Mouse (Mus musculus) midbrain, postnatal 0 days (tissue): ENCODE data around the gene Trpc4ap. TPM values are rescaled to one million over a fixed set of nuclear protein-coding genes. Genes with fewer than 3 reads are reported as not detected.

Source experiments
- ATAC-seq: fragments of 200-750 bp; cut with Nextera tagmentation; 2 replicates; pipeline ENCODE4 v1.8.0; 2017; ENCODE audit warnings: moderate number of reproducible peaks, mild to moderate bottlenecking, moderate TSS enrichment, moderate library complexity; ENCODE audit not compliant: low FRiP score
- DNase-seq: peaks from one replicate; pipeline ENCODE4 v3.0.0-alpha.2; 2015; ENCODE audit warnings: low spot score
- H3K27ac ChIP-seq: fragments of 300-500 bp; sonication (generic); 2 replicates; pipeline ENCODE4 v1.5.1; 2014; ENCODE audit warnings: low read depth, mild to moderate bottlenecking, low read length, mixed read lengths
- H3K27me3 ChIP-seq: fragments of 300-500 bp; sonication (generic); 2 replicates; pipeline ENCODE4 v1.6.1; 2014; ENCODE audit warnings: low read length, control low read depth, mixed read lengths; ENCODE audit not compliant: insufficient read depth
- H3K36me3 ChIP-seq: fragments of 300-500 bp; sonication (generic); 2 replicates; pipeline ENCODE4 v1.6.1; 2014; ENCODE audit warnings: low read length, control low read depth, mixed read lengths; ENCODE audit not compliant: insufficient read depth
- H3K4me1 ChIP-seq: fragments of 300-500 bp; sonication (generic); 2 replicates; pipeline ENCODE4 v1.6.1; 2014; ENCODE audit warnings: mild to moderate bottlenecking, control low read depth, antibody characterized with exemption, low read length, mixed read lengths; ENCODE audit not compliant: insufficient read depth
- H3K4me2 ChIP-seq: fragments of 300-500 bp; sonication (generic); 2 replicates; pipeline ENCODE4 v1.6.1; 2014; ENCODE audit warnings: low read depth, mild to moderate bottlenecking, low read length, mixed read lengths; ENCODE audit not compliant: poor library complexity, severe bottlenecking
- H3K4me3 ChIP-seq: fragments of 300-500 bp; sonication (generic); 2 replicates; pipeline ENCODE4 v1.5.1; 2014; ENCODE audit warnings: low read depth, mild to moderate bottlenecking, low read length, moderate library complexity
- H3K9ac ChIP-seq: fragments of 300-500 bp; sonication (generic); replicated peaks from 2 replicates; pipeline ENCODE4 v1.6.1; 2014; ENCODE audit warnings: mild to moderate bottlenecking, low read length, moderate library complexity, mixed read lengths; ENCODE audit not compliant: poor library complexity, severe bottlenecking
- H3K9me3 ChIP-seq: fragments of 300-500 bp; sonication (generic); 2 replicates; pipeline ENCODE4 v1.6.1; 2016; ENCODE audit warnings: low read length, control low read depth
- CTCF ChIP-seq: IDR thresholded peaks from 2 replicates; pipeline ENCODE4 v1.5.1; 2016; ENCODE audit warnings: antibody characterized with exemption, mild to moderate bottlenecking
- WGBS: fragments of 180-500 bp; shearing (Covaris S2); extraction: QIAGEN DNeasy Blood & Tissue Kit; methylation state at CpG from one replicate; pipeline ENCODE4 v1.1.7; 2014; 5-methylcytosine and 5-hydroxymethylcytosine counted together
- polyA plus RNA-seq: library from polyadenylated mRNA; unstranded; fragments of >200 nt; fragmentation: Nextera tagmentation; extraction: Ambion mirVana; gene quantifications from 2 replicates; pipeline ENCODE4 v1.2.1, GENCODE M21; 2015
- total RNA-seq: library from RNA; depleted of rRNA; stranded (reverse); fragments of >200 nt; gene quantifications from 2 replicates; pipeline ENCODE4 v1.2.3, GENCODE M21; 2014

The Trpc4ap gene
- total and polyA plus RNA-seq, 2 experiments from 2014 or later: 122 to 155 TPM

DNA sequence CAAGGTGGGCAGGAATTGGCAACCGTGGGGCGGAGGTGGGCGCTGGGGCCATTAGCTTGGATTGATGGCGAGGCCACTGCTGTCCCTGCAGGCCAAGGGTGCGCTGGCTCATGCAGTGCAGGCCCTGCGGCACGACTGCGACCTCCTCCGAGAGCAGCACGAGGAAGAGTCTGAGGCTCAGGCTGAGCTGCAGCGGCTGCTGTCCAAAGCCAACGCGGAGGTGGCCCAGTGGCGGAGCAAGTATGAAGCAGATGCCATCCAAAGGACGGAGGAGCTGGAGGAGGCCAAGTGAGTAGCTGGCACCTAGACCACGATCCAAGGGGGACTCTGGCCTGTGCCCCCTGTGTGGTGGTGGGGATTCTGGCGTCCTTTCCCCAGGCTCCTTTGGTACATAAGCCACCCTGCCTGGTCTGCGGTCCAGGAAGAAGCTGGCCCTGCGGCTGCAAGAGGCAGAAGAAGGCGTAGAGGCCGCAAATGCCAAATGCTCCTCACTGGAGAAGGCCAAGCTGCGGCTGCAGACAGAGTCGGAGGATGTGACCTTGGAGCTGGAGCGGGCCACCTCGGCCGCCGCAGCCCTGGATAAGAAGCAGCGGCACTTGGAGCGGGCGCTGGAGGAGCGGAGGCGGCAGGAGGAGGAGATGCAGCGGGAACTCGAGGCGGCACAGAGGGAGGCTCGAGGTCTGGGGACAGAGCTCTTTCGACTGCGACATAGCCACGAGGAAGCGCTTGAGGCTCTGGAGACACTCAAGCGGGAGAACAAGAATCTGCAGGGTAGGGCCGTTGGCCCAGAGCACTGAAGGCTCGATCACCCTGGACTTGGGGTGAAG is 61.4 kb downstream of the Trpc4ap start:
- Histone ChIP-seq H3K9ac (no peak overlapping the region), H3K9me3 (no peaks in the 10 kb centered on the region), H3K4me2 (no peak overlapping the region), H3K4me1 (no peaks in the 10 kb centered on the region; the same call in 1 of the 2 replicates), H3K36me3 (peaks cover 39% of the 10 kb centered on the region), H3K4me3 (no peak overlapping the region), H3K27ac (no peak overlapping the region), H3K27me3 (peaks cover 12% of the 10 kb centered on the region; the same call in 1 of the 2 replicates)
- no peak for TF ChIP-seq CTCF
- no peak for ATAC-seq
- DNase-seq: peak; percentile 6
- 35% methylated on average over 43 of the region's 43 CpGs for WGBS

DNA sequence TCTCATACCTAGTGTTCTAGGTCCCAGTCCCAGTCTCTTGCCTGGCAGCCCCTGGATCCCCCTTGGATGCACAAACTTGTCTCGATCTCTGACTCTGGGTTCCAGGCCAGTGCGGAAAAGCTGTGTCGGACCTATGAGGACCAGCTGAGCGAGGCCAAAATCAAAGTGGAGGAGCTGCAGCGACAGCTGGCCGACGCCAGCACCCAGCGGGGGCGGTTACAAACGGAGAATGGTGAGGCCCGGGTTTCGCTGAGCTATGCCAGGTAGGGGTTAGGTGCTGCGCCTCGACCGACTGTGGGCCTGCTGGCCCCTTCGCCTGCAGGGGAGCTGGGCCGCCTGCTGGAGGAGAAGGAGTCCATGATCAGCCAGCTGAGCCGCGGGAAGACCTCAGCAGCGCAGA is 62.0 kb downstream of the Trpc4ap start:
- no peaks in the 10 kb centered on the region; the same call in 1 of the 2 replicates for H3K4me1 ChIP-seq
- peak; percentile 7; the same call in 1 of the 2 replicates for TF ChIP-seq CTCF
- WGBS: 55% methylated on average over 20 of the region's 20 CpGs
- no peak overlapping the region for H3K4me2 ChIP-seq
- ATAC-seq: no peak
- DNase-seq: no peak
- no peak overlapping the region for H3K27ac ChIP-seq
- no peaks in the 10 kb centered on the region for H3K9me3 ChIP-seq
- H3K4me3 ChIP-seq: no peak overlapping the region
- H3K9ac ChIP-seq: no peak overlapping the region
- peaks cover 32% of the 10 kb centered on the region for H3K36me3 ChIP-seq
- H3K27me3 ChIP-seq: peaks cover 14% of the 10 kb centered on the region; the same call in 1 of the 2 replicates

DNA sequence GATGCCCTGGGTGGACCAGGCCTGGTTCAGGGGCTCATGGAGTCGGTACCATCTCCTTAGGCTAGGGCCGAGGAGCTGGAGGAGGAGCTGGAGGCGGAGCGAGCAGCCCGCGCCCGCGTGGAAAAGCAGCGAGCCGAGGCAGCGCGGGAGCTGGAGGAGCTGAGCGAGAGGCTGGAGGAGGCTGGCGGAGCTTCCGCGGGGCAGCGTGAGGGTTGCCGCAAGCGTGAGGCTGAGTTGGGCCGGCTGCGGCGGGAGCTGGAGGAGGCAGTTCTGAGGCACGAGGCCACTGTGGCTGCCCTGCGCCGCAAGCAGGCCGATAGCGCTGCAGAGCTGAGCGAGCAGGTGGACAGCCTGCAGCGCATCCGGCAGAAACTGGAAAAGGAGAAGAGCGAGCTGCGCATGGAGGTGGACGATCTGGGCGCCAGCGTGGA is 62.9 kb downstream of the Trpc4ap start:
- peaks cover 14% of the 10 kb centered on the region; the same call in 1 of the 2 replicates for H3K27me3 ChIP-seq
- WGBS: 2% methylated on average over 33 of the region's 35 CpGs
- H3K9ac ChIP-seq: peak overlapping the region; percentile 61
- H3K4me1 ChIP-seq: no peaks in the 10 kb centered on the region; the same call in 1 of the 2 replicates
- peak; percentile 68 for DNase-seq
- no peak for TF ChIP-seq CTCF
- peak; percentile 56 for ATAC-seq
- peak overlapping the region; percentile 44 for H3K27ac ChIP-seq
- peaks cover 23% of the 10 kb centered on the region for H3K36me3 ChIP-seq
- no peaks in the 10 kb centered on the region for H3K9me3 ChIP-seq
- peak overlapping the region; percentile 63 for H3K4me2 ChIP-seq
- H3K4me3 ChIP-seq: peak overlapping the region; percentile 34

GRCm38 (mm10) chr2:155628519-155628918 is 63.7 kb downstream of the Trpc4ap start:
- 0 out of 2 replicates have a peak, but pooled peaks cover 14% of the 10 kb centered on the region for H3K27me3 ChIP-seq
- H3K9ac ChIP-seq: peak overlapping the region; percentile 61
- no peaks in the 10 kb centered on the region for H3K9me3 ChIP-seq
- ATAC-seq (no peak), DNase-seq (no peak)
- peaks cover 16% of the 10 kb centered on the region for H3K36me3 ChIP-seq
- no peaks in the 10 kb centered on the region; the same call in 1 of the 2 replicates for H3K4me1 ChIP-seq
- WGBS: 78% methylated on average over 13 of the region's 13 CpGs
- no peak overlapping the region for H3K4me3 ChIP-seq
- H3K27ac ChIP-seq: no peak overlapping the region
- H3K4me2 ChIP-seq: peak overlapping the region; percentile 63; the same call in 1 of the 2 replicates
- no peak for TF ChIP-seq CTCF

- 91% methylated on average over 9 of the region's 9 CpGs for WGBS
- no peak overlapping the region for H3K9ac ChIP-seq
- H3K36me3 ChIP-seq: peaks cover 12% of the 10 kb centered on the region
- TF ChIP-seq CTCF: no peak
- no peak overlapping the region for H3K4me2 ChIP-seq
- H3K27ac ChIP-seq: no peak overlapping the region
- H3K4me1 ChIP-seq: no peaks in the 10 kb centered on the region; the same call in 1 of the 2 replicates
- 0 out of 2 replicates have a peak, but pooled peaks cover 14% of the 10 kb centered on the region for H3K27me3 ChIP-seq
- no peaks in the 10 kb centered on the region for H3K9me3 ChIP-seq
- no peak overlapping the region for H3K4me3 ChIP-seq
- DNase-seq: no peak
- no peak for ATAC-seq
Observed at GRCm38 (mm10) chr2:155628112-155628511, 64.1 kb downstream of the Trpc4ap start.
